13 mouse cellular contexts compared by ENCODE assay signal in genomic region chr11:81454921-81455320, GRCm38 (mm10).
DNase-seq lines count a peak whose midpoint lies in the region; ATAC-seq and TF ChIP-seq lines count a peak whose summit lies in the region.
"Had no signal": no experiment of that assay in that cellular context is flagged by ENCODE, and none has a peak within 500 bp of the region (broad histone marks: within the 10 kb centered on the region; RNA-seq: fewer than 3 reads in every experiment).

No protein-coding gene starts in this region.

- intact Hi-C loops in heart, postnatal 25 days (cut with DNase I) = no loop called here

- no peak for ATAC-seq in kidney, embryonic 16.5 days (ENCODE audit: low FRiP score, low TSS enrichment)
- no peak for ATAC-seq in kidney, postnatal 0 days (replicated peaks; ENCODE audit: low FRiP score, low read depth)
- no peak for ATAC-seq in erythroid progenitor cell, adult 5-6 weeks (replicated peaks; ENCODE audit: low FRiP score, poor library complexity, severe bottlenecking)
- ATAC-seq: intestine, postnatal 0 days had no signal

- no peaks in the 10 kb centered on the region for H3K27me3 ChIP-seq in kidney, embryonic 16.5 days (ENCODE audit: insufficient read depth, low read length)
- no peaks in the 10 kb centered on the region for H3K27me3 ChIP-seq in kidney, postnatal 0 days (ENCODE audit: insufficient read depth, low read length)
- H3K27me3 ChIP-seq: embryonic facial prominence, embryonic 12.5 days had no signal

- peak; percentile 5 for DNase-seq in kidney, adult 18-20 months
- DNase-seq in urinary bladder, postnatal 14 days (ENCODE audit: low spot score) = peak; percentile 9
- DNase-seq in urinary bladder, postnatal 10 days (ENCODE audit: low spot score) = no peak
- DNase-seq in kidney, postnatal 0 days (ENCODE audit: low spot score) = peak; percentile 18
- no peak for DNase-seq in gastrocnemius, adult 18-20 months (ENCODE audit: low spot score)
- no peak for DNase-seq in heart, postnatal 25 days (ENCODE audit: low spot score)
- DNase-seq: adrenal gland, adult 2 months; liver; thymus, adult 2 months had no signal

- no peaks in the 10 kb centered on the region for H3K9me3 ChIP-seq in kidney, embryonic 16.5 days (ENCODE audit: low read length)
- H3K9me3 ChIP-seq in kidney, postnatal 0 days (replicated peaks; ENCODE audit: low read length) = no peaks in the 10 kb centered on the region
- H3K9me3 ChIP-seq: embryonic facial prominence, embryonic 12.5 days had no signal

- no peaks in the 10 kb centered on the region for H3K36me3 ChIP-seq in kidney, embryonic 16.5 days (ENCODE audit: insufficient read depth, low read length)
- no peaks in the 10 kb centered on the region for H3K36me3 ChIP-seq in kidney, postnatal 0 days (ENCODE audit: insufficient read depth, low read length)
- H3K36me3 ChIP-seq: embryonic facial prominence, embryonic 12.5 days had no signal

- peaks cover 10% of the 10 kb centered on the region for H3K4me1 ChIP-seq in kidney, embryonic 16.5 days (ENCODE audit: insufficient read depth, low read length)
- H3K4me1 ChIP-seq in kidney, postnatal 0 days (replicated peaks; ENCODE audit: insufficient read depth, low read length) = peaks cover 4% of the 10 kb centered on the region; the same call in 1 of the 2 replicates

- TF ChIP-seq CTCF in kidney, postnatal 0 days (IDR thresholded peaks at IDR 0.05; ENCODE audit: low read depth) = no peak

- H3K4me2 ChIP-seq in kidney, embryonic 16.5 days (replicated peaks; ENCODE audit: low read depth, low read length) = no peak overlapping the region
- no peak overlapping the region for H3K4me2 ChIP-seq in kidney, postnatal 0 days (ENCODE audit: low read length)
- H3K4me2 ChIP-seq: embryonic facial prominence, embryonic 12.5 days had no signal

- no peak overlapping the region for H3K27ac ChIP-seq in kidney, embryonic 16.5 days (ENCODE audit: low read length)
- H3K27ac ChIP-seq in kidney, postnatal 0 days = no peak overlapping the region
- H3K27ac ChIP-seq: embryonic facial prominence, embryonic 12.5 days had no signal

- no peak overlapping the region for H3K4me3 ChIP-seq in kidney, embryonic 16.5 days (ENCODE audit: low read length)
- no peak overlapping the region for H3K4me3 ChIP-seq in kidney, postnatal 0 days (replicated peaks; ENCODE audit: low read depth, low read length)
- H3K4me3 ChIP-seq: embryonic facial prominence, embryonic 12.5 days had no signal

- WGBS in kidney, embryonic 16.5 days = 89% methylated on average over 4 of the region's 4 CpGs
- 75% methylated on average over 4 of the region's 4 CpGs for WGBS in kidney, postnatal 0 days

- no peak overlapping the region for H3K9ac ChIP-seq in kidney, embryonic 16.5 days (replicated peaks; ENCODE audit: low read length)
- H3K9ac ChIP-seq in kidney, postnatal 0 days (ENCODE audit: low read depth, low read length) = no peak overlapping the region
- H3K9ac ChIP-seq: embryonic facial prominence, embryonic 12.5 days had no signal

Comparison
In these comparisons a context has a peak if more than half of its experiments do, and no peak if none do; other contexts are left out.
1. DNase-seq: peak in kidney, adult 18-20 months (single experiment), urinary bladder, postnatal 14 days (single experiment) and kidney, postnatal 0 days (single experiment); none in urinary bladder, postnatal 10 days (single experiment), gastrocnemius, adult 18-20 months (single experiment) and heart, postnatal 25 days (single experiment).